Mouse (Mus musculus) embryo, embryonic 9.5 days (tissue): ENCODE data around the gene G430095P16Rik.

ENCODE experiments used
- DNase-seq: peaks from one replicate; pipeline ENCODE4 v3.0.0-alpha.2; 2017; ENCODE audit errors: extremely low spot score

Gene G430095P16Rik

DNA sequence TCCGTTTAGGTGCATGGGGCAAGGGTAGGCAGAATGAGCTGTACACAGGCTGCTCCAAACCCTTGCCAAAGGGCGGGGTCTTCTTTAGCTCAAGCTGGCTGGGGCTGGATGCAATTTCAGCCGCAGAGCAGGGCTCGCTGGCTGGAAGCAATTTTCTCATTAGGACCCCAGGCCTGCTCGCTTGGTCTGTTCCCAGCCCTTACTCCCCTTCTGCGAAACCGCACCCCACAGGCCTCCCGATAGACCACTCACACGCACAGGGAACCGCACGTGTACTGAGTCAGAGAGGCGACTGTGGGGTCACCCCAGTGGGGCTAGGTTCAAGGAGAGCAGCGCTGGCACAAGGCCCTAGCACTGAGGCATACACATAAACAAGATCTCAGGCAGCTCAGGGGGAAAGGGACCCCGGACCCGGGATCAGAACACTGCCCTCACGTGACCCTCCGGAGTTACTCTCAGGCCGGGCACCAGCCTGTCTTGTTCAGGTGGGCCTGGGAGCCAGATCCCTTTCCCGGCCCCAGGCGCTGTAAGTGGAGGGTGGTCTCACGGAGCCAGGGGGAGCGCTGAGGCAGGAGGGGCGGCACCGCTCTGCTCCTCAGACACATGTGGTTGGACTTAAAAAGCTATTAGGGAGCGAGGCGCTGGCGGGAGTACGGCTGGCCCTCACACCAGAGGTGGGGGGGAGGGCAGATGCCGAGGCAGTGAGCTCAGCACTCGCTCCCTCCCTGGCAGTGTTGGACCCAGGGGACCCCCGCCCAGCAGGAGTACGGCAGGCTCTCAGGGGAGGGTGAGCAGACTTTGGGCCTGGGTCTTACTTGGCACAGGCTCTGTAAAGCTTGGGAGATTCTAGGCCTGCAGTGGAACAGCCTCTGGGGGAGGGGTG, 19.6 kb downstream of the G430095P16Rik start:
- DNase-seq: peak; percentile 69

GRCm38 (mm10) chr8:84743054-84743415, 20.2 kb downstream of the G430095P16Rik start:
- no peak for DNase-seq

GRCm38 (mm10) chr8:84743517-84744420, 21.0 kb downstream of the G430095P16Rik start:
- DNase-seq: peak; percentile 43

- DNase-seq: peak; percentile 91
These were observed 22.5 kb downstream of the G430095P16Rik start for GRCm38 (mm10) chr8:84745032-84745925.

DNA sequence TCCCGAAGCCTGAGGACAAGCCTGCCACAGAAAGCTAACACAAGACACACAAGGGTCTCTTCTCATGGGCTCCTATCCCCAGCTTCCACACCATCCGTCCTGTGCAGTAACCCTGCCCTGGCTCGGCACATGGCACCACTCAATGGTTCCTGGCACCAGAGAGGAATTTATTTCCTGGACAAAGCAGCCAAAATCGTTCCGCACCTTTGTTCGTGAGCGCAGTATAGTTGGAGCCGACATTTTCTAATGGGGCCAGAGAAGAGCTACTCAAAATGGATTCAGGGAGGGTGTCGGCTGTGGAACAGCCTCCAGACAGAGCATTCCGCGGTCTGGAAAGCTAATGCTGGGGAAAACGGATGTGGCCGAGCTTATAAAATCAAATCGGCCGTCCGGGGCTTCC, 26.7 kb downstream of the G430095P16Rik start:
- DNase-seq: no peak

- no peak for DNase-seq
These were observed 30.2 kb downstream of the G430095P16Rik start for GRCm38 (mm10) chr8:84752734-84753582.

GRCm38 (mm10) chr8:84757501-84757900, 34.7 kb downstream of the G430095P16Rik start:
- no peak for DNase-seq

DNA sequence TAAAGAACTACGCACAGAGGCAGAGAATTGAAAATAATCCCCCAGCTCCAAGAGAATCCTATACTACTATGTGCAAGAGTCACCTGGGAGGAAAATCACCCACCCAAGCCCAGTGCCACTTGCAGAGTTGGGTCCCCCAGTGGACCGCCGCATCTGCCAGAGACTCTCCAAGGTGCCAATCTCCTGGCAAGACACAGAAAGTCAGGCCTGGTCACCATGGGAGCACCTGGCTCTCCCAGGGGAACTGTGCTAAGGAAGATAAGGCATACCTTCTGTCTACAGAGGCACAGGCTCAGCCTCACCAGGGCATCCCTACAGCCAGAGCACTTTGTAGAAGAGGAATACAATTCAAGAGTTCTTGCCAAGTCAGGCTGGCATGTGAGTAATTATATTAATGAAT, 35.5 kb downstream of the G430095P16Rik start:
- no peak for DNase-seq

- DNase-seq: no peak
These were observed 36.3 kb downstream of the G430095P16Rik start for GRCm38 (mm10) chr8:84759126-84759525.

DNA sequence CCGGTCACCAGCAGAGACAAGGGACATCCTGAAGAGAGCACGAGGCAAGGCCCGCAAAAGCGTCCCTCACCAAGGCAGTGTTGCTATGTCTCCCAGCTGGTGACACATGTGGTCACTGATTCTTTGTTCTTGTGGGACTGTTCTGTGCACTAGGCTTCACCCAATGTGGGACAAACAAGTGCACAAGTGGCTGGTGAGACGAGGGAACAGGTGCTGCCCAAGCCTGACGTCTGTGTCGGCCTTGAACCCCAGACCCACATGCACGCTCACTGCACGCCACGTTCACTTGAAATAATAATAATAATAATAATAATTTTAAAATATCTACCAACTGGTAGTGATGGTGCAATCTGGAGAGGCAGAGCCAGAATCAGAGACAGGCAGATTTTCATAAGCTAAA, 36.9 kb downstream of the G430095P16Rik start:
- DNase-seq: no peak

GRCm38 (mm10) chr8:84760405-84760805, 37.6 kb downstream of the G430095P16Rik start:
- DNase-seq: no peak

GRCm38 (mm10) chr8:84760901-84761300, 38.1 kb downstream of the G430095P16Rik start:
- DNase-seq: no peak

GRCm38 (mm10) chr8:84764100-84764499, 41.3 kb downstream of the G430095P16Rik start:
- no peak for DNase-seq

DNA sequence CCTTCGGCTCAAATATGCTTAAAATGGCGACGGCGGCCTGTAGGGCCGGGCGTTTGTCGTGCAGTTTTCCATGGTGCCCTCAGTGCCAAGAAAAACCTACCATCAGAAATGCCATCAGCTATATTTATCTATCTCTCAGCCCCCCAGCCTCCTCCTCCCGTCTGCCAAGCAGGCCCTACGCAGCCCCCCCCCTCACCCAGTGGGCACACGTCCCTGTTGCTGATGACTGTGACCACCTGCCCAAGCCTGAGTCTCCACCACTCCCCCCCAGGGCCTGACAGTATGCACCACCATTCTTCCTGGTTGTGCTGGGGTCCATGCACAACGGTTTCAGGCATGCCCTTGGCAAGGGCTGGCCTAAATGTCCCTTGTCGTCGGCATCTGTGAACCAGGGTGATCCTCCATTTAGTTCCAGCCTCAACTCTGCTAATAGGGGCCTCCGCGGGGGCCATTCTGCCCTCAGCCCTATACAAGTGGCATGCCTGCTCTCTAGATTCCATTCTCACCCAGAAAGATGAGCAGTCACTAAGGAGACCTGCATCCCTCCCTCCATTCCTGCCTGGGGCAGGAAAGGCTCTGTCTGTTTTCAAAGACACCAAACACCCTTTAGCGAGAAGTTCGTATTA, 42.2 kb downstream of the G430095P16Rik start:
- DNase-seq: no peak

DNA sequence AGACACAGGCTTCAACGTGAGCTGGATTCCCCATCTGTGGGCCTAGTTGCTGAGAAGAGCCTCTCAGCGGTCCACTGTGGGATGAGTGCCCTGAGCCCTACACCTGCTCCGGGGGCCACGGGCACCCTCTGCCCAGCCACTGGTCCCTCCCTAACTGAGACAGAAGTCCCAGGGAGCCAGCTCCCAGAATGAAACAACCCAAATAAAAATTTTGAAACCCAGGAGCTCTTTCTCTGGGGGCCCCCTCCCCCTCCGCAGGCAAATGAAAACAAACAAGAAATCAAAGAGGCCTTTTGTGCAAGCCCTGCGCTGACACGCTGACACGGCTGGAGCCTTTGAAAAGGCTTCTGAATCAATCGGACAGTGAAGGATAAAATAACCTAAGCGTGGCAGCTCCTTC, 42.8 kb downstream of the G430095P16Rik start:
- DNase-seq: no peak

DNA sequence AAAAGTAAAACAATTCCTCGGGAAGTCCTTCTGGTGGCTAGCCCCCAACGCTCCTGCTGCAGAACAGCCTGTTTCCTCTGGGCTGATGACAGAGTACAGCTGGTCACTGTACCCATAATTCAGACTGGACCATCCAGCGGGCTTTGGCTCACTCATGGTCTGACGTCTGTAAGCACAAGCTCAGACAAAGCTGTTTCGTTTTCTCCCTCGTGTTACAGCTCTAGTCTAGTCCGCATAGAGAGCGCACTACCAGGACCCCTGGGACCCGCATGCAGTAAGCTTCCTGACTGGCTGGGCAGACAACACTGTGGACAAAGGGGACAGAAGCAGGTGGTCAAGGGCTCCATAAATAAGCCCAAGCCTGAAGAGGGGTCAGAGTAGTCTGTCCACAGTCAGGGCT, 43.6 kb downstream of the G430095P16Rik start:
- DNase-seq: no peak

GRCm38 (mm10) chr8:84767221-84767620, 44.4 kb downstream of the G430095P16Rik start:
- DNase-seq: no peak

GRCm38 (mm10) chr8:84768343-84769095, 45.7 kb downstream of the G430095P16Rik start:
- DNase-seq: no peak

DNA sequence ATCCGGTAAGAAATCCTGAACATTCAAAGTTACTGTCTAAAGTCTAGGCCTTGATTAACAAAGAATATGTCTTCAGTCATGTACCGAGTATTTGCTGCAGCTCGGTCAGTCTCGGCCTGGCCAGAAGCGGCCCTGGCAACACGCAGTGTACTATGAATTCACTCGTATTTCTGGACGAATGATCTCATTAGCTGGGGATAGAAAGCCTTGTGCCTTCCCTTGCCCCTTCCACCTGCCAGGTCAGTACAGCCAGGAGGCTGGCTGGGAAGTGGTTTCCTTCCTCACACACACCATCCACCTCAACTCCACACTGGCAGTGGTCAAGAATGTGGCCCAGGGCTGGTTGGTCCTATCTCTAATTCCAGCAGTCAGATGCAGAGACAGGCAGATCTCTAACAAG, 46.5 kb downstream of the G430095P16Rik start:
- DNase-seq: no peak
